Mouse (Mus musculus) heart, postnatal 0 days (tissue): Measurements from ENCODE around the gene Vav1. TPM values are rescaled to one million over a fixed set of nuclear protein-coding genes. Genes with fewer than 3 reads are reported as not detected.
"Not testable (repeated sequence)": the region's sequence is repeated elsewhere in the genome, so short reads cannot be mapped to it uniquely, and the experiment has no call there.

Experiments
- ATAC-seq: fragments of 200-750 bp; cut with Nextera tagmentation; 2 replicates; pipeline ENCODE4 v1.8.0; 2017; ENCODE audit warnings: low read depth, moderate number of reproducible peaks, moderate library complexity; ENCODE audit not compliant: insufficient read depth
- DNase-seq: peaks from one replicate; pipeline ENCODE4 v3.0.0-alpha.2; 2016; ENCODE audit warnings: low spot score
- H3K27ac ChIP-seq: fragments of 300-500 bp; sonication (generic); 2 replicates; pipeline ENCODE4 v1.5.1; 2014; ENCODE audit warnings: low read depth, mild to moderate bottlenecking
- H3K27me3 ChIP-seq: fragments of 300-500 bp; sonication (generic); 2 replicates; pipeline ENCODE4 v1.6.1; 2014; ENCODE audit warnings: low read length, mixed read lengths; ENCODE audit not compliant: control insufficient read depth, insufficient read depth
- H3K36me3 ChIP-seq: fragments of 300-500 bp; sonication (generic); replicated peaks from 2 replicates; pipeline ENCODE4 v1.6.1; 2014; ENCODE audit warnings: low read length, mixed read lengths; ENCODE audit not compliant: control insufficient read depth, insufficient read depth
- H3K4me1 ChIP-seq: fragments of 300-500 bp; sonication (generic); 2 replicates; pipeline ENCODE4 v1.6.1; 2014; ENCODE audit warnings: antibody characterized with exemption; ENCODE audit not compliant: control insufficient read depth, insufficient read depth
- H3K4me2 ChIP-seq: fragments of 300-500 bp; sonication (generic); 2 replicates; pipeline ENCODE4 v1.6.1; 2014; ENCODE audit warnings: low read depth, mild to moderate bottlenecking, low read length, moderate library complexity
- H3K4me3 ChIP-seq: fragments of 300-500 bp; sonication (generic); 2 replicates; pipeline ENCODE4 v1.5.1; 2014; ENCODE audit warnings: low read depth, low read length
- H3K9ac ChIP-seq: fragments of 300-500 bp; sonication (generic); replicated peaks from 2 replicates; pipeline ENCODE4 v1.6.1; 2014; ENCODE audit warnings: low read depth, low read length, mixed read lengths
- H3K9me3 ChIP-seq: fragments of 300-500 bp; sonication (generic); replicated peaks from 2 replicates; pipeline ENCODE4 v1.6.1; 2016; ENCODE audit warnings: low read length; ENCODE audit not compliant: control insufficient read depth
- CTCF ChIP-seq: IDR thresholded peaks from 2 replicates; pipeline ENCODE4 v1.5.1; 2016; ENCODE audit warnings: antibody characterized with exemption, control low read depth, low read depth
- EP300 ChIP-seq: IDR thresholded peaks from 2 replicates; pipeline ENCODE4 v1.6.1; 2016; ENCODE audit warnings: antibody characterized with exemption, low read depth
- WGBS: fragments of 180-500 bp; shearing (Covaris S2); extraction: QIAGEN DNeasy Blood & Tissue Kit; methylation state at CpG from one replicate; pipeline ENCODE4 v1.1.7; 2014; 5-methylcytosine and 5-hydroxymethylcytosine counted together
- polyA plus RNA-seq: library from polyadenylated mRNA; unstranded; fragments of >200 nt; fragmentation: Nextera tagmentation; extraction: Ambion mirVana; gene quantifications from 2 replicates; pipeline ENCODE4 v1.2.1, GENCODE M21; 2015
- total RNA-seq: library from RNA; depleted of rRNA; stranded (reverse); fragments of >200 nt; gene quantifications from 2 replicates; pipeline ENCODE4 v1.2.3, GENCODE M21; 2014; ENCODE audit warnings: low replicate concordance

The Vav1 gene
- total and polyA plus RNA-seq, 2 experiments from 2014 or later = 1.0 to 2.6 TPM

- no peak for ATAC-seq
- Histone ChIP-seq H3K27me3 (0 out of 2 replicates have a peak, but pooled peaks cover 7% of the 10 kb centered on the region), H3K9me3 (no peaks in the 10 kb centered on the region), H3K4me3 (no peak overlapping the region), H3K36me3 (no peaks in the 10 kb centered on the region), H3K27ac (no peak overlapping the region), H3K4me1 (peaks cover 7% of the 10 kb centered on the region; the same call in 1 of the 2 replicates), H3K9ac (no peak overlapping the region), H3K4me2 (no peak overlapping the region)
- TF ChIP-seq EP300 = no peak
- no peak for TF ChIP-seq CTCF
- WGBS = 29% methylated on average over 7 of the region's 7 CpGs
- no peak for DNase-seq
Measured at GRCm38 (mm10) chr17:57273846-57274245, 5.1 kb upstream of the Vav1 start.

- H3K27ac ChIP-seq = no peak overlapping the region
- H3K4me3 ChIP-seq = peak overlapping the region; percentile 51
- peak overlapping the region; percentile 79 for H3K4me2 ChIP-seq
- no peak overlapping the region; the same call in 1 of the 2 replicates for H3K9ac ChIP-seq
- H3K4me1 ChIP-seq = peaks cover 7% of the 10 kb centered on the region; the same call in 1 of the 2 replicates
- no peaks in the 10 kb centered on the region for H3K9me3 ChIP-seq
- no peak for TF ChIP-seq EP300
- no peak for TF ChIP-seq CTCF
- DNase-seq (no peak), ATAC-seq (no peak)
- H3K27me3 ChIP-seq = 0 out of 2 replicates have a peak, but pooled peaks cover 7% of the 10 kb centered on the region
- H3K36me3 ChIP-seq = no peaks in the 10 kb centered on the region
- WGBS = 3% methylated on average over 15 of the region's 15 CpGs
Measured at GRCm38 (mm10) chr17:57274686-57275085, 4.2 kb upstream of the Vav1 start.

GRCm38 (mm10) chr17:57275111-57275996 lies 3.5 kb upstream of the Vav1 start:
- WGBS = under 1% methylated on average over 53 of the region's 53 CpGs
- Histone ChIP-seq H3K36me3 (no peaks in the 10 kb centered on the region), H3K4me3 (peak overlapping the region; percentile 51), H3K27me3 (0 out of 2 replicates have a peak, but pooled peaks cover 7% of the 10 kb centered on the region), H3K9ac (peak overlapping the region; percentile 35), H3K27ac (no peak overlapping the region), H3K4me1 (peaks cover 7% of the 10 kb centered on the region; the same call in 1 of the 2 replicates), H3K9me3 (no peaks in the 10 kb centered on the region), H3K4me2 (peak overlapping the region; percentile 79)
- ATAC-seq = peak; percentile 76
- DNase-seq = peak; percentile 63
- TF ChIP-seq CTCF (no peak), EP300 (no peak)

GRCm38 (mm10) chr17:57275997-57276351 lies 2.9 kb upstream of the Vav1 start:
- TF ChIP-seq CTCF = no peak
- no peak for TF ChIP-seq EP300
- DNase-seq (no peak), ATAC-seq (no peak; the same call in 1 of the 2 replicates)
- peak overlapping the region; percentile 79 for H3K4me2 ChIP-seq
- H3K4me1 ChIP-seq = peaks cover 7% of the 10 kb centered on the region; the same call in 1 of the 2 replicates
- H3K36me3 ChIP-seq = no peaks in the 10 kb centered on the region
- H3K9ac ChIP-seq = no peak overlapping the region
- peak overlapping the region; percentile 51 for H3K4me3 ChIP-seq
- H3K27me3 ChIP-seq = 0 out of 2 replicates have a peak, but pooled peaks cover 7% of the 10 kb centered on the region
- WGBS = 3% methylated on average over 13 of the region's 13 CpGs
- no peaks in the 10 kb centered on the region for H3K9me3 ChIP-seq
- no peak overlapping the region for H3K27ac ChIP-seq

- ATAC-seq = peak; percentile 65; the same call in 1 of the 2 replicates
- WGBS = under 1% methylated on average over 20 of the region's 20 CpGs
- 0 out of 2 replicates have a peak, but pooled peaks cover 7% of the 10 kb centered on the region for H3K27me3 ChIP-seq
Measured at GRCm38 (mm10) chr17:57276634-57277121, 2.2 kb upstream of the Vav1 start.

GRCm38 (mm10) chr17:57277598-57278261 lies 1.2 kb upstream of the Vav1 start:
- not testable (repeated sequence) for H3K9ac ChIP-seq, ATAC-seq, H3K4me3 ChIP-seq, H3K27me3 ChIP-seq, H3K9me3 ChIP-seq, H3K36me3 ChIP-seq, DNase-seq, H3K4me1 ChIP-seq, H3K4me2 ChIP-seq, H3K27ac ChIP-seq
- 82% methylated on average over 4 of the region's 5 CpGs for WGBS

More at GRCm38 (mm10) chr17:57276634-57277121, 2.2 kb upstream of the Vav1 start:
- DNase-seq = peak; percentile 86
- no peak overlapping the region for H3K27ac ChIP-seq
- H3K4me1 ChIP-seq = peaks cover 7% of the 10 kb centered on the region; the same call in 1 of the 2 replicates
- H3K9ac ChIP-seq = peak overlapping the region; percentile 37; the same call in 1 of the 2 replicates
- no peaks in the 10 kb centered on the region for H3K9me3 ChIP-seq
- H3K4me2 ChIP-seq = peak overlapping the region; percentile 79
- no peaks in the 10 kb centered on the region for H3K36me3 ChIP-seq
- TF ChIP-seq EP300 (no peak), CTCF (peak; percentile 90)
- peak overlapping the region; percentile 51 for H3K4me3 ChIP-seq
